Mouse (Mus musculus) embryo, embryonic 11 days (tissue): ENCODE data around the gene Ms4a13.
"Not testable (repeated sequence)": the region's sequence is repeated elsewhere in the genome, so short reads cannot be mapped to it uniquely, and the experiment has no call there.

Experiments used
- DNase-seq: peaks from one replicate; pipeline ENCODE4 v3.0.0-alpha.2; 2015

Gene Ms4a13

GRCm38 (mm10) chr19:11196546-11196945, at the start of gene Ms4a13:
Ms4a13 (minus strand) TSS chr19:11196737.
- peak; percentile 1 for DNase-seq

- no peak for DNase-seq
These were observed 47.7 kb upstream of the Ms4a13 start for GRCm38 (mm10) chr19:11244230-11244629.

GRCm38 (mm10) chr19:11242560-11242959, 46.0 kb upstream of the Ms4a13 start:
- DNase-seq: no peak

GRCm38 (mm10) chr19:11235820-11236219, 39.3 kb upstream of the Ms4a13 start:
- DNase-seq: no peak

- DNase-seq: no peak
These were observed 38.6 kb upstream of the Ms4a13 start for GRCm38 (mm10) chr19:11234921-11235735.

GRCm38 (mm10) chr19:11234244-11234643, 37.7 kb upstream of the Ms4a13 start:
- no peak for DNase-seq

- DNase-seq: no peak
These were observed 35.8 kb upstream of the Ms4a13 start, which contains the start of gene Ms4a12 for GRCm38 (mm10) chr19:11232348-11232747. Ms4a12 (minus strand) TSS chr19:11232448.

GRCm38 (mm10) chr19:11192552-11192951, 4.0 kb downstream of the Ms4a13 start:
- DNase-seq: no peak

- DNase-seq: peak; percentile 10
These were observed 12.4 kb downstream of the Ms4a13 start for GRCm38 (mm10) chr19:11184121-11184520.

GRCm38 (mm10) chr19:11177464-11177863, 19.1 kb downstream of the Ms4a13 start:
- DNase-seq: no peak

- peak; percentile 4 for DNase-seq
These were observed 31.4 kb downstream of the Ms4a13 start, which contains the start of gene 1700025F22Rik for GRCm38 (mm10) chr19:11165172-11165571. 1700025F22Rik (minus strand) TSS chr19:11165320.

- DNase-seq: not testable (repeated sequence)
These were observed 38.6 kb downstream of the Ms4a13 start for GRCm38 (mm10) chr19:11157890-11158289.

GRCm38 (mm10) chr19:11135336-11135735, 61.2 kb downstream of the Ms4a13 start:
- no peak for DNase-seq

- DNase-seq: no peak
These were observed 61.7 kb downstream of the Ms4a13 start for GRCm38 (mm10) chr19:11134852-11135251.

GRCm38 (mm10) chr19:11130776-11131175, 65.8 kb downstream of the Ms4a13 start, which contains the start of gene 1700017D01Rik:
1700017D01Rik (minus strand) TSS chr19:11130876.
- DNase-seq: not testable (repeated sequence)

GRCm38 (mm10) chr19:11129702-11130101, 66.8 kb downstream of the Ms4a13 start:
- DNase-seq: no peak

- DNase-seq: peak; percentile 38
These were observed 75.5 kb downstream of the Ms4a13 start for GRCm38 (mm10) chr19:11121016-11121420.
